Mouse (Mus musculus) limb, embryonic 15.5 days (tissue): ENCODE results near the gene Rpl36a-ps1. TPM values are rescaled to one million over a fixed set of nuclear protein-coding genes. Genes with fewer than 3 reads are reported as not detected.

Source experiments
- ATAC-seq: fragments of 200-750 bp; cut with Nextera tagmentation; 2 replicates; pipeline ENCODE4 v1.8.0; 2017; ENCODE audit warnings: low read depth, moderate TSS enrichment; ENCODE audit not compliant: insufficient number of reproducible peaks, low FRiP score, low TSS enrichment
- H3K27ac ChIP-seq: fragments of 300-500 bp; sonication (generic); 2 replicates; pipeline ENCODE4 v1.5.1; 2015; ENCODE audit warnings: moderate library complexity, mild to moderate bottlenecking, inconsistent platforms
- H3K27me3 ChIP-seq: fragments of 300-500 bp; sonication (generic); 2 replicates; pipeline ENCODE4 v1.6.1; 2015; ENCODE audit warnings: inconsistent platforms
- H3K36me3 ChIP-seq: fragments of 300-500 bp; sonication (generic); 2 replicates; pipeline ENCODE4 v1.6.1; 2015; ENCODE audit warnings: inconsistent platforms
- H3K4me1 ChIP-seq: fragments of 300-500 bp; sonication (generic); 2 replicates; pipeline ENCODE4 v1.6.1; 2015; ENCODE audit warnings: inconsistent platforms
- H3K4me2 ChIP-seq: fragments of 300-500 bp; sonication (generic); 2 replicates; pipeline ENCODE4 v1.6.1; 2015; ENCODE audit warnings: mild to moderate bottlenecking, inconsistent platforms
- H3K4me3 ChIP-seq: fragments of 300-500 bp; sonication (generic); 2 replicates; pipeline ENCODE4 v1.5.1; 2015; ENCODE audit warnings: mild to moderate bottlenecking, inconsistent platforms
- H3K9ac ChIP-seq: fragments of 300-500 bp; sonication (generic); 2 replicates; pipeline ENCODE4 v1.6.1; 2015; ENCODE audit warnings: inconsistent platforms
- H3K9me3 ChIP-seq: fragments of 300-500 bp; sonication (generic); 2 replicates; pipeline ENCODE4 v1.6.1; 2016; ENCODE audit warnings: inconsistent platforms
- WGBS: fragments of 180-500 bp; shearing (Covaris S2); methylation state at CpG from one replicate; pipeline ENCODE4 v1.1.7; 2015; 5-methylcytosine and 5-hydroxymethylcytosine counted together
- polyA plus RNA-seq: library from polyadenylated mRNA; unstranded; fragments of >200 nt; fragmentation: Nextera tagmentation; extraction: Ambion mirVana; gene quantifications from 2 replicates; pipeline ENCODE4 v1.2.1, GENCODE M21; 2015

Gene Rpl36a-ps1
- polyA plus RNA-seq, 1 experiment from 2014 or later: 0.82 TPM

GRCm38 (mm10) chr14:99018691-99019090, 24.6 kb upstream of the Rpl36a-ps1 start:
- 78% methylated on average over 7 of the region's 7 CpGs for WGBS
- Histone ChIP-seq H3K4me1 (no peaks in the 10 kb centered on the region), H3K4me3 (no peak overlapping the region), H3K36me3 (no peaks in the 10 kb centered on the region), H3K9ac (no peak overlapping the region), H3K27me3 (no peaks in the 10 kb centered on the region), H3K4me2 (no peak overlapping the region), H3K9me3 (no peaks in the 10 kb centered on the region), H3K27ac (no peak overlapping the region)
- ATAC-seq: no peak

GRCm38 (mm10) chr14:99010920-99011313, 16.8 kb upstream of the Rpl36a-ps1 start:
- H3K9me3 ChIP-seq: no peaks in the 10 kb centered on the region
- H3K27ac ChIP-seq: no peak overlapping the region
- 35% methylated on average over 2 of the region's 2 CpGs for WGBS
- no peak overlapping the region for H3K4me2 ChIP-seq
- H3K4me3 ChIP-seq: no peak overlapping the region
- H3K27me3 ChIP-seq: no peaks in the 10 kb centered on the region
- no peak overlapping the region for H3K9ac ChIP-seq
- no peaks in the 10 kb centered on the region for H3K4me1 ChIP-seq
- H3K36me3 ChIP-seq: no peaks in the 10 kb centered on the region
- ATAC-seq: no peak

GRCm38 (mm10) chr14:99010224-99010919, 16.3 kb upstream of the Rpl36a-ps1 start:
- Histone ChIP-seq H3K27me3 (no peaks in the 10 kb centered on the region), H3K4me2 (no peak overlapping the region), H3K4me3 (no peak overlapping the region), H3K36me3 (no peaks in the 10 kb centered on the region), H3K27ac (no peak overlapping the region), H3K4me1 (no peaks in the 10 kb centered on the region), H3K9me3 (no peaks in the 10 kb centered on the region), H3K9ac (no peak overlapping the region)
- 53% methylated on average over 8 of the region's 8 CpGs for WGBS
- no peak for ATAC-seq

- Histone ChIP-seq H3K4me3 (no peak overlapping the region), H3K4me1 (no peaks in the 10 kb centered on the region), H3K9ac (no peak overlapping the region), H3K4me2 (no peak overlapping the region), H3K27me3 (0 out of 2 replicates have a peak, but pooled peaks cover 3% of the 10 kb centered on the region), H3K36me3 (no peaks in the 10 kb centered on the region), H3K27ac (no peak overlapping the region), H3K9me3 (no peaks in the 10 kb centered on the region)
- WGBS: 69% methylated on average over 2 of the region's 2 CpGs
- ATAC-seq: no peak
These were observed 1.6 kb downstream of the Rpl36a-ps1 start for GRCm38 (mm10) chr14:98992482-98992881.

- H3K36me3 ChIP-seq: no peaks in the 10 kb centered on the region
- ATAC-seq: no peak
- 0 out of 2 replicates have a peak, but pooled peaks cover 3% of the 10 kb centered on the region for H3K27me3 ChIP-seq
- H3K9ac ChIP-seq: no peak overlapping the region
- no peaks in the 10 kb centered on the region for H3K9me3 ChIP-seq
- no peak overlapping the region for H3K4me3 ChIP-seq
- WGBS: 20% methylated on average over 3 of the region's 3 CpGs
- H3K27ac ChIP-seq: no peak overlapping the region
- H3K4me1 ChIP-seq: no peaks in the 10 kb centered on the region
- H3K4me2 ChIP-seq: no peak overlapping the region
These were observed 3.5 kb downstream of the Rpl36a-ps1 start for GRCm38 (mm10) chr14:98990636-98991035.

GRCm38 (mm10) chr14:98989818-98990217, 4.3 kb downstream of the Rpl36a-ps1 start:
- 22% methylated on average over 3 of the region's 3 CpGs for WGBS
- Histone ChIP-seq H3K9me3 (no peaks in the 10 kb centered on the region), H3K9ac (no peak overlapping the region), H3K36me3 (no peaks in the 10 kb centered on the region), H3K4me2 (no peak overlapping the region), H3K4me1 (no peaks in the 10 kb centered on the region), H3K4me3 (no peak overlapping the region), H3K27me3 (0 out of 2 replicates have a peak, but pooled peaks cover 3% of the 10 kb centered on the region), H3K27ac (no peak overlapping the region)
- ATAC-seq: no peak

GRCm38 (mm10) chr14:98971921-98972320, 22.2 kb downstream of the Rpl36a-ps1 start:
- H3K4me1 ChIP-seq: peaks cover 4% of the 10 kb centered on the region; the same call in 1 of the 2 replicates
- no peaks in the 10 kb centered on the region for H3K9me3 ChIP-seq
- no peak for ATAC-seq
- 16% methylated on average over 4 of the region's 4 CpGs for WGBS
- H3K27me3 ChIP-seq: no peaks in the 10 kb centered on the region
- H3K4me2 ChIP-seq: no peak overlapping the region
- H3K36me3 ChIP-seq: no peaks in the 10 kb centered on the region
- no peak overlapping the region for H3K27ac ChIP-seq
- H3K9ac ChIP-seq: no peak overlapping the region
- no peak overlapping the region for H3K4me3 ChIP-seq

- H3K4me3 ChIP-seq: no peak overlapping the region
- H3K9ac ChIP-seq: no peak overlapping the region
- no peaks in the 10 kb centered on the region for H3K4me1 ChIP-seq
- no peak overlapping the region for H3K4me2 ChIP-seq
- H3K36me3 ChIP-seq: no peaks in the 10 kb centered on the region
- H3K27me3 ChIP-seq: no peaks in the 10 kb centered on the region
- H3K27ac ChIP-seq: no peak overlapping the region
- ATAC-seq: no peak
- WGBS: 73% methylated on average over 17 of the region's 17 CpGs
- H3K9me3 ChIP-seq: no peaks in the 10 kb centered on the region
These were observed 35.0 kb downstream of the Rpl36a-ps1 start for GRCm38 (mm10) chr14:98958978-98959658.

GRCm38 (mm10) chr14:98956788-98957187, 37.3 kb downstream of the Rpl36a-ps1 start:
- Histone ChIP-seq H3K4me2 (no peak overlapping the region), H3K4me3 (no peak overlapping the region), H3K27ac (no peak overlapping the region), H3K9ac (no peak overlapping the region), H3K27me3 (no peaks in the 10 kb centered on the region), H3K9me3 (no peaks in the 10 kb centered on the region), H3K4me1 (no peaks in the 10 kb centered on the region), H3K36me3 (no peaks in the 10 kb centered on the region)
- 93% methylated on average over 9 of the region's 9 CpGs for WGBS
- ATAC-seq: no peak

GRCm38 (mm10) chr14:98952441-98952840, 41.7 kb downstream of the Rpl36a-ps1 start:
- H3K4me2 ChIP-seq: no peak overlapping the region
- H3K4me3 ChIP-seq: no peak overlapping the region
- no peaks in the 10 kb centered on the region for H3K27me3 ChIP-seq
- 84% methylated on average over 7 of the region's 7 CpGs for WGBS
- no peak for ATAC-seq
- no peak overlapping the region for H3K9ac ChIP-seq
- H3K27ac ChIP-seq: no peak overlapping the region
- H3K9me3 ChIP-seq: no peaks in the 10 kb centered on the region
- no peaks in the 10 kb centered on the region for H3K4me1 ChIP-seq
- no peaks in the 10 kb centered on the region for H3K36me3 ChIP-seq

GRCm38 (mm10) chr14:98951626-98952290, 42.4 kb downstream of the Rpl36a-ps1 start:
- no peaks in the 10 kb centered on the region for H3K36me3 ChIP-seq
- H3K27me3 ChIP-seq: no peaks in the 10 kb centered on the region
- no peak overlapping the region for H3K4me2 ChIP-seq
- H3K4me1 ChIP-seq: no peaks in the 10 kb centered on the region
- WGBS: 64% methylated on average over 4 of the region's 4 CpGs
- H3K27ac ChIP-seq: no peak overlapping the region
- no peak overlapping the region for H3K9ac ChIP-seq
- H3K9me3 ChIP-seq: no peaks in the 10 kb centered on the region
- ATAC-seq: no peak
- no peak overlapping the region for H3K4me3 ChIP-seq
